Mouse (Mus musculus): ENCODE results near the gene Rab44. TPM values are rescaled to one million over a fixed set of nuclear protein-coding genes. Genes with fewer than 3 reads are reported as not detected.

The Rab44 gene
- total RNA-seq, 2 experiments from 2014 or later: 0.59 TPM; not detected in 1

DNA sequence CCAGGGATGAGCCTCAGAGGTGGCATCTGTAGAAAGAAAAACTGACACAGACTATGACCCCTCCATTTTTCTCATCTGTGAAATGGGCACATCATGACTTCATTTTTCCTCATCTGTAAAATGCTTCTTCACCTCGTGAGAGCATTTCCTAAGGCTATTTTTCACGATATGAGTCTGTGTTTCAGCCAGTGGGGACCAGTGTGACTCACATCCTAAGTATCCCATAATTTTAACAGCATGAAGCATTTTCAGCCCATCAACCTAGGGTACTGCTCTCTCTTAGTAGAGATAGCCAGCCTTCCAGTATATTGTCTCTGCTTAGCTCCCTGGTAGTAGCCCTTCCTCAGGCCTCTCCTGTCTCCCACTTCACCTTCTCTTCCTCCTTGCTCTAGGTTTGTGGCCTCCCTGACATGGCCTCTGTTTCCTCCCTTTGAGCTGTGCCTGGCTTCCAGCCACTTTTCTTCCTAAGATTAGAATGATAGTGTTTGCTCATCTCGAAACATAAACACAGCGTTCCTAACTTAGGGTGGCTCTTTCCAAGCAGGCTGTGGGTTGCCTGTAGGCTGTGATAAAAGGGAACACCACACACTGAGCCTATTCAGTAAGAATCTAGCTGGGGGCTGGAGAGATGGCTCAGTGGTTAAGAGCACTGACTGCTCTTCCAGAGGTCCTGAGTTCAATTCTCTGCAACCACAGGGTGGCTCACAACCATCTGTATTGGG is 66.6 kb downstream of the Rab44 start:
- intact Hi-C loops (cut with DNase I): no loop called here
- no peak overlapping the region for H3K27ac ChIP-seq

DNA sequence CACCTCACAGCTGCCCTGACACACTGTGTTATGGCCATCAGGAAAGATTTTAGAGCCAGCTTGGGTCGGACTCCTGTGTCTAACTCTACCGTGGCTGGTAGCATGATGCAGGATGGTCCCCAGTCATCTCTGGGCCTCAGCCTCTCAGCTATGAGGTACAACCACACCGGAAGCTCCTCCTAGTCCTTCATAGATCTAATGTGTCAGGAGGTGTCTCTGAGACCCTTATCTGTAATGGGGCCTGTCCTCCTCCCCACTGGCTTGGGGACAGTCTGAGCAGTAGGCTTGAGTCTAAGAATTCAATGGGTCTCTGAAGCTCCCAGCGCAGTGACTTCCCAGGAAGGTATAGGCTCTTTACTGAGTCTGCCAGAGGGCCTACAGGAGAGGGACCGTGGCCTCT is 67.8 kb downstream of the Rab44 start:
- no peak for DNase-seq
- no peak overlapping the region for H3K4me3 ChIP-seq
- no peak for TF ChIP-seq CTCF (IDR thresholded peaks at IDR 0.05)
- no peak overlapping the region for H3K27ac ChIP-seq
- intact Hi-C loops (cut with DNase I): no loop called here

More for the DNA sequence above, 66.6 kb downstream of the Rab44 start:
- H3K4me3 ChIP-seq: no peak overlapping the region
- no peak for TF ChIP-seq CTCF (IDR thresholded peaks at IDR 0.05)
- no peak for DNase-seq

GRCm38 (mm10) chr17:29183162-29183561 is 69.2 kb downstream of the Rab44 start:
- TF ChIP-seq CTCF (IDR thresholded peaks at IDR 0.05): no peak
- DNase-seq: no peak
- intact Hi-C loops (cut with DNase I): no loop called here
- Histone ChIP-seq H3K27ac (no peak overlapping the region), H3K4me3 (no peak overlapping the region)

DNA sequence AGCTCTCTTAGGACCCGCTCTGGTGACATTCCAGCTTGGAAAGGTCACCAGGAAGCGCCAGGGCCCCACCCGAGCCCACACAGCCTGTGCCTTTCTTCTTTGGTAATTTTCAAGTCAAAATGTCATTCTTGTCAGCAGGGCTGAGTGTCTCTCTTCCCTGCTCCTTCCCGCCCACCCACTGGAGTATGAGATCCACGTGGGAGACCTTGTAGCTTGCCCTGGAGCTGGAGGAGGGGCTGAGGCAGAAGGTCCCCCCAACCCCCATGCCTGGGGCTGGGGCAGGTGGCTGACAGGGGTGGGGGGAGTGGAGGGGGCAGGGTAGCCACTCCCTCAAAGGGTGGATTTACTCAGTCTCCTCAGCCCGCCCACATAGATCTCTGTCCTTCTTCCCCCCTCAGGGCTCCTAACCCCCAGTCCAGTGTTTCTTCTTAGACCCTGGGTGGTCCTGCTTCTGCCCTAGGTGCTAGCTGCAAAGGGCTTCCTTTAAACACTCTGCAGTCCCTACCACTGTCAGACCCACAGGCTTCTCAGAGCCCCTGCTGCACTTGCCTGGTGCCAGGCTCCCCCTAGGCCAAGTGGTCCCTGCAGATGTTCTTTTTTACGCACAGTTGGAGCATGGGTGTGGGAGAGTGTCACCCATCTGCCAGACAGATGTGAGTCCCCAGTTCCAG is 71.6 kb downstream of the Rab44 start:
- intact Hi-C loops (cut with DNase I): loop anchor here (5.0 kb wide), 1 partner anchor 37 kb away; no protein-coding TSS in a partner anchor
- Histone ChIP-seq H3K27ac (no peak overlapping the region), H3K4me3 (no peak overlapping the region)
- no peak for TF ChIP-seq CTCF (IDR thresholded peaks at IDR 0.05)
- no peak for DNase-seq

GRCm38 (mm10) chr17:29186989-29187859 is 73.3 kb downstream of the Rab44 start:
- H3K4me3 ChIP-seq: no peak overlapping the region
- DNase-seq: no peak
- TF ChIP-seq CTCF (IDR thresholded peaks at IDR 0.05): no peak
- no peak overlapping the region for H3K27ac ChIP-seq
- intact Hi-C loops (cut with DNase I): loop anchor here (5.0 kb wide), 1 partner anchor 35 kb away; no protein-coding TSS in a partner anchor

DNA sequence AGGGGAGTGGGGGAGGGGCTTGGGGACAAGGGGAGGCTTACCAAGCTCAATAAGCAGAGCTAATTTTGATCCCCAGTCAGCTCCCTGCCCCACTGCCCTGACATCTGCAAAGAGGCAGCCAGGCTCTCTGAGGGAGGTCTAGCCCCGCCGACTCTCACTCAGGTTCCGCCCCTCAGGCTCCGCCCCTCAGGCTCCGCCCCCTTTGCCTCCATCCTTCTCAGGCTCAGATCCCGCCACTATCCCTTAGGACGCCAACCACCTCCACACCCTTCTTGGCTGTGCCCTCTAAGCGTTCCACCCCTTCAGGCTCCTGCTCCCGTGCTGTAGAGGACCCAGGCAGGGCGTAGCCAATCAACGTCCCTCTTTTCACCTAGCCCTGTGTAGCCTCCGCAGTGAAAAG is 75.0 kb downstream of the Rab44 start:
- no peak for TF ChIP-seq CTCF (IDR thresholded peaks at IDR 0.05)
- Histone ChIP-seq H3K27ac (no peak overlapping the region), H3K4me3 (no peak overlapping the region)
- intact Hi-C loops (cut with DNase I): loop anchor here (5.0 kb wide), 1 partner anchor 33 kb away; no protein-coding TSS in a partner anchor
- DNase-seq: no peak

- Histone ChIP-seq H3K4me3 (no peak overlapping the region), H3K27ac (no peak overlapping the region)
- intact Hi-C loops (cut with DNase I): no loop called here
- DNase-seq: no peak
- no peak for TF ChIP-seq CTCF (IDR thresholded peaks at IDR 0.05)
These were observed 81.6 kb downstream of the Rab44 start for GRCm38 (mm10) chr17:29195579-29195978.

Other genes starting within 250 kb of the Rab44 start
- under 1 TPM in 1 of 2 experiments, not detected in 1; 0.10 TPM for gene 4930539E08Rik, start 198.8 kb upstream of the Rab44 start, total RNA-seq (2021)
- gene Pxt1, start 170.3 kb upstream of the Rab44 start, total RNA-seq (2021): not detected
- 10 to 100 TPM; 33.4 to 39.8 TPM for gene Kctd20, start 162.2 kb upstream of the Rab44 start, total RNA-seq (2021)
- gene Stk38, start 106.2 kb upstream of the Rab44 start, total RNA-seq (2021): 10 to 100 TPM; 26.9 to 29.2 TPM
- gene Srsf3, start 81.5 kb upstream of the Rab44 start, total RNA-seq (2021): 10 to 100 TPM; 38.8 to 55.6 TPM
- gene Cdkn1a, start 23.2 kb upstream of the Rab44 start, total RNA-seq (2021): 100 to 1,000 TPM in 1 of 2 experiments, 10 to 100 TPM in 1; 32.6 to 103 TPM
- gene Cpne5, start 124.0 kb downstream of the Rab44 start, total RNA-seq (2021): not detected
- gene Ppil1, start 150.0 kb downstream of the Rab44 start, total RNA-seq (2021): 1 to 10 TPM; 5.1 to 7.3 TPM
- gene BC004004, start 154.6 kb downstream of the Rab44 start, total RNA-seq (2021): 100 to 1,000 TPM; 110 to 121 TPM
- 10 to 100 TPM; 21.9 to 52.6 TPM for gene Pi16, start 203.5 kb downstream of the Rab44 start, total RNA-seq (2021)
- gene Mtch1, start 233.8 kb downstream of the Rab44 start, total RNA-seq (2021): 100 to 1,000 TPM in 1 of 2 experiments, 10 to 100 TPM in 1; 78.5 to 109 TPM
- gene Fgd2, start 246.8 kb downstream of the Rab44 start, total RNA-seq (2021): 1 to 10 TPM in 1 of 2 experiments, under 1 TPM in 1; 0.74 to 1.1 TPM

All from gastrocnemius, adult 2 months (tissue).